Comparison of ENCODE assay signal across 8 mouse cellular contexts in genomic region chr14:31335765-31336164, GRCm38 (mm10). TPM values are rescaled to one million over a fixed set of nuclear protein-coding genes. Genes with fewer than 3 reads are reported as not detected.
DNase-seq lines count a peak whose midpoint lies in the region; ATAC-seq and TF ChIP-seq lines count a peak whose summit lies in the region.

No protein-coding gene starts in this region.

- peaks cover 4% of the 10 kb centered on the region; the same call in 1 of the 2 replicates for H3K36me3 ChIP-seq in lung, embryonic 16.5 days (ENCODE audit: control insufficient read depth, insufficient read depth, low read length)
- peaks cover 6% of the 10 kb centered on the region; the same call in 1 of the 2 replicates for H3K36me3 ChIP-seq in limb, embryonic 12.5 days
- H3K36me3 ChIP-seq in stomach, embryonic 16.5 days (ENCODE audit: control insufficient read depth, insufficient read depth, low read length), result no peaks in the 10 kb centered on the region

- WGBS in cerebellum, adult 2 months, result 8% methylated on average over 3 of the region's 3 CpGs
- WGBS in lung, embryonic 16.5 days, result 43% methylated on average over 3 of the region's 3 CpGs
- WGBS in limb, embryonic 12.5 days, result 57% methylated on average over 3 of the region's 3 CpGs
- WGBS in stomach, embryonic 16.5 days, result 49% methylated on average over 3 of the region's 3 CpGs

- DNase-seq in cerebellum, adult 2 months, result peak in 1 of 2 experiments; percentile 38
- DNase-seq in cerebellum, postnatal 4 days (ENCODE audit: low spot score in 2 of 2), result no peak
- DNase-seq in lung, postnatal 36 days, result no peak
- DNase-seq in adrenal gland, postnatal 14 days, result no peak
- DNase-seq in thymus, postnatal 25 days, result no peak

- no peaks in the 10 kb centered on the region for H3K9me3 ChIP-seq in lung, embryonic 16.5 days (ENCODE audit: control insufficient read depth, low read length)
- no peaks in the 10 kb centered on the region for H3K9me3 ChIP-seq in limb, embryonic 12.5 days
- no peaks in the 10 kb centered on the region for H3K9me3 ChIP-seq in stomach, embryonic 16.5 days (replicated peaks; ENCODE audit: control insufficient read depth, low read length)

- peak overlapping the region; percentile 62 for H3K4me2 ChIP-seq in lung, embryonic 16.5 days (ENCODE audit: low read depth, low read length)
- H3K4me2 ChIP-seq in limb, embryonic 12.5 days, result peak overlapping the region; percentile 75
- peak overlapping the region; percentile 53 for H3K4me2 ChIP-seq in stomach, embryonic 16.5 days (ENCODE audit: low read depth, low read length)

- peaks cover 6% of the 10 kb centered on the region for H3K4me1 ChIP-seq in cerebellum, adult 2 months (ENCODE audit: control insufficient read depth, insufficient read depth, low read length)
- H3K4me1 ChIP-seq in lung, embryonic 16.5 days (replicated peaks; ENCODE audit: control insufficient read depth, insufficient read depth, low read length), result peaks cover 8% of the 10 kb centered on the region
- H3K4me1 ChIP-seq in limb, embryonic 12.5 days (replicated peaks), result peaks cover 11% of the 10 kb centered on the region
- peaks cover 5% of the 10 kb centered on the region for H3K4me1 ChIP-seq in stomach, embryonic 16.5 days (ENCODE audit: control insufficient read depth, insufficient read depth, low read length)

- TF ChIP-seq CTCF in cerebellum, adult 2 months (IDR thresholded peaks at IDR 0.05; ENCODE audit: borderline replicate concordance, insufficient read depth, low read depth, low read length), result no peak

- H3K4me3 ChIP-seq in cerebellum, adult 2 months (replicated peaks; ENCODE audit: insufficient read depth, low read depth, low read length), result peak overlapping the region; percentile 48
- H3K4me3 ChIP-seq in lung, embryonic 16.5 days (ENCODE audit: low read length), result peak overlapping the region; percentile 94
- peak overlapping the region; percentile 84 for H3K4me3 ChIP-seq in limb, embryonic 12.5 days (replicated peaks)
- peak overlapping the region; percentile 92 for H3K4me3 ChIP-seq in stomach, embryonic 16.5 days (replicated peaks; ENCODE audit: low read length)

- TF ChIP-seq POLR2A in cerebellum, adult 2 months (IDR thresholded peaks at IDR 0.05; ENCODE audit: borderline replicate concordance, insufficient read depth, low read length), result no peak

- no peak overlapping the region for H3K9ac ChIP-seq in lung, embryonic 16.5 days (ENCODE audit: low read length)
- no peak overlapping the region for H3K9ac ChIP-seq in limb, embryonic 12.5 days (replicated peaks)
- no peak overlapping the region for H3K9ac ChIP-seq in stomach, embryonic 16.5 days (ENCODE audit: low read length)

- H3K27me3 ChIP-seq in cerebellum, adult 2 months (ENCODE audit: control insufficient read depth, insufficient read depth, low read length), result no peaks in the 10 kb centered on the region
- no peaks in the 10 kb centered on the region for H3K27me3 ChIP-seq in lung, embryonic 16.5 days (ENCODE audit: control insufficient read depth, insufficient read depth, low read depth, low read length)
- peaks cover 1% of the 10 kb centered on the region for H3K27me3 ChIP-seq in limb, embryonic 12.5 days
- H3K27me3 ChIP-seq in stomach, embryonic 16.5 days (ENCODE audit: control insufficient read depth, insufficient read depth, low read length), result no peaks in the 10 kb centered on the region

- no peak overlapping the region for H3K27ac ChIP-seq in cerebellum, adult 2 months (ENCODE audit: insufficient read depth, low read length)
- H3K27ac ChIP-seq in lung, embryonic 16.5 days (ENCODE audit: low read length), result no peak overlapping the region
- H3K27ac ChIP-seq in limb, embryonic 12.5 days, result no peak overlapping the region
- no peak overlapping the region for H3K27ac ChIP-seq in stomach, embryonic 16.5 days (ENCODE audit: low read length)

- ATAC-seq in lung, embryonic 16.5 days (ENCODE audit: low read depth), result no peak
- no peak for ATAC-seq in limb, embryonic 12.5 days (ENCODE audit: insufficient number of reproducible peaks, insufficient read depth, low FRiP score, low TSS enrichment, low read depth)
- ATAC-seq in stomach, embryonic 16.5 days (ENCODE audit: insufficient read depth, low FRiP score), result no peak

RNA-seq across cellular contexts. Expression of gene Capn7, which starts 0.7 kb away (rescaled TPM):
- polyA plus RNA-seq in cerebellum, adult 2 months (2012; rRNA removed), result 38.0 and 40.4 TPM in 2 replicates
- polyA plus RNA-seq in lung, embryonic 16.5 days (2015; fragmentation: Nextera tagmentation; extraction: Ambion mirVana), result 32.8 and 34.9 TPM in 2 replicates
- polyA plus RNA-seq in limb, embryonic 12.5 days (2016; fragmentation: Nextera tagmentation; extraction: Ambion mirVana), result 38.9 and 41.0 TPM in 2 replicates
- 35.7 and 37.7 TPM in 2 replicates for polyA plus RNA-seq in stomach, embryonic 16.5 days (2015; fragmentation: Nextera tagmentation; extraction: Ambion mirVana)
- 36.8 and 41.2 TPM in 2 replicates for total RNA-seq in adrenal gland, postnatal 14 days (2021)

RNA-seq across cellular contexts. Expression of gene Dnah1, which starts 12.1 kb away (rescaled TPM):
- polyA plus RNA-seq in cerebellum, adult 2 months (2012; rRNA removed), result 1.3 and 1.9 TPM in 2 replicates
- 2.5 and 2.7 TPM in 2 replicates for polyA plus RNA-seq in lung, embryonic 16.5 days (2015; fragmentation: Nextera tagmentation; extraction: Ambion mirVana)
- polyA plus RNA-seq in limb, embryonic 12.5 days (2016; fragmentation: Nextera tagmentation; extraction: Ambion mirVana), result 7.7 and 9.1 TPM in 2 replicates
- polyA plus RNA-seq in stomach, embryonic 16.5 days (2015; fragmentation: Nextera tagmentation; extraction: Ambion mirVana), result 4.9 TPM in 2 replicates
- total RNA-seq in adrenal gland, postnatal 14 days (2021), result 1.0 and 1.2 TPM in 2 replicates
